Mouse (Mus musculus): ENCODE results near the gene Unc93a2. TPM values are rescaled to one million over a fixed set of nuclear protein-coding genes. Genes with fewer than 3 reads are reported as not detected.

Unc93a2 gene
- 0.21 to 1.3 TPM (median 1.2 TPM) in 3 of 4 replicates, not detected in the other for total RNA-seq (2023)

DNA sequence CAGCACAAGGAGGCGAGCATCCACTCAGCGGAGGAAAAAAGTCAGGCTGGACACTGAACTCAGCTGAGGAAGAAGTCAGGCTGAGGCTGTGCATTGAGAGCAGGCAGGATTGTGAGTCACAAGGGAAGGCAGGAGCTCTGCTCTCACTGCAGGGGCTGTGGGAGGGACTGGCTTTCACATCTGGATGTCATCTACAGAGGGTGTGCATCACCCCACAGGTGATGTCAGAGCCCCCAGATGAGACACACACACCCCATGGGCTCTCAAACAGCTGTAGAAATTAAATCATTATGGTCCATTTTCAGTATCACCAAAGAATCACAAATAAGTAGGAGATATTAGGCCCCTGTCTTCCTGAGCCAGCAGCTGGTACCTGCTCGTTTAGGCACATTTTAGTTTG lies at the start of gene Unc93a2:
Gene Unc93a2, minus strand, starts transcription at position 101 of the 400 bp plus-strand sequence.

DNA sequence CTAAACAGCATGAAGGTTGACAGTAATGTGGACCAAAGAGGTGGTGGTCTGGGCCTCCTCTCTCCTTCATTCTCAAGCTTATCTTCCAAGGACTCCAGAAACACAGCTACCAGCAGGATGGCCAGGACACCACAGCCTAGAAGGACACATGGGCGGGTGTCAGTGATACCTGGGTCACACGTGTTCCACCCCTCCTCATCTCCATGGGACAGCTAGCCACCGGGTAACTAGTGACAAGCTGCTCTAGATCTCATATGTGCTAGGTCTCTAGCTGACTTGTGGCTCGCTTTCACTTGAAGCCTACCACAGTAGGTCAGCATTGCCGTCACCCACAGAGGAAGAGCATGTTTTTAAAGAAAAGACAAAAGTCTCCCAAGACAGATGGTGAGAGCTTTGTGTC lies 13.4 kb downstream of the Unc93a2 start, which contains the start of gene Gm49630:
Gene Gm49630, minus strand, starts transcription at position 101 of the 400 bp plus-strand sequence.

DNA sequence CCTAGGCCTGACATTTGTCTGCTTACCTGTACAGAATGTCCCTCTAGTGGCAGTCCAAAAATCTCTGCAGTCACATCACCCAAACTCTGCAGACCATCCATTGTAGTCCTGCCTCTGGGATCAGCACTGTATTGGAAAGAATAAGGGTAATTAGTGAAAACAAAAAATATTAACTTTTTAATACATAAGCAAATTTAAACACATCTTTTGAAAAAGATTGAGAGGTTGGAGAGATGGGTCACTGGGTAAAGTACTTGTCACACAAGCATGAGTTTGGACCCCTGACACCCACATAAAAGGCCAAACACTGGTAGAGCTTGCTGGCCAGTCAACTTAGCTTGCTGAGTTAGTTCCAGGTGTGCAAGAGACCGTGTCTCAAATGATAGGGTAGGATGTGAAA lies 32.7 kb downstream of the Unc93a2 start, which contains the start of gene Ttll2:
Gene Ttll2, minus strand, starts transcription at position 101 of the 400 bp plus-strand sequence.

DNA sequence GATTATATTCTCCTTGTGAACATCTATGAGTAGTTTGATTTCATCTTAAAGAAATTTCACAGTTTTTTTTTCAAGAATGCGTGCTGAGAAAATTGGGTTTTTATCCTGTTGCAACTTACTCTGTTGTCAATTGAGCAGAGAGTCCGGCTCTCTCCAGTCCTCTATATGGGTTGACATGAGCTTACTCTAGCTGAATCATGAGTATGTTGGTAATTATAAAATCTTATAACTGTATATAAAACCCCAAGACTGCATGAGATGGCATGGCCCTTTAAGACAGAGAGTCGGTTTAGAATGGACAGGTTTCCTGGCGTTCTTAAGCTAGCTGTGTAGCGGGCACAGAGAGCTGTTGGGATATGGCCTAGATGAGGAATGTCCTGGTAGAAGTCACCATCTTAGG lies 60.9 kb downstream of the Unc93a2 start, which contains the start of gene Tcp10a:
Gene Tcp10a, plus strand, starts transcription at position 301 of the 400 bp plus-strand sequence.

Other genes with a start within 250 kb of the Unc93a2 start
- gene Rps6ka2, start 215.3 kb downstream of the Unc93a2 start, total RNA-seq (2023): 2.7 to 4.9 TPM (median 3.4 TPM) in 4 replicates
- gene Tcp10a, start 60.8 kb downstream of the Unc93a2 start, total RNA-seq (2023): 0.21 to 3.3 TPM in 2 of 4 replicates, not detected in the others
- gene Ttll2, start 32.8 kb downstream of the Unc93a2 start, total RNA-seq (2023): not detected in 4 replicates
- gene Gm49630, start 13.5 kb downstream of the Unc93a2 start, total RNA-seq (2023): not detected in 4 replicates